8 mouse cellular contexts compared by ENCODE assay signal in genomic region chr9:53667020-53667669, GRCm38 (mm10). TPM values are rescaled to one million over a fixed set of nuclear protein-coding genes. Genes with fewer than 3 reads are reported as not detected.
DNase-seq lines count a peak whose midpoint lies in the region; ATAC-seq and TF ChIP-seq lines count a peak whose summit lies in the region.

No protein-coding gene starts in this region.

- DNase-seq in Patski (ENCODE audit: low read depth, low spot score), result peak; percentile 42
- peak; percentile 97 for DNase-seq in cerebellum, postnatal 14 days
- peak; percentile 86 to 88 for DNase-seq in frontal cortex, postnatal 25 days (ENCODE audit: low spot score in 2 of 2)
- peak; percentile 87 for DNase-seq in left cerebral cortex, adult 11 months (ENCODE audit: low spot score)
- peak; percentile 96 to 97 for DNase-seq in lung, postnatal 4 days
- DNase-seq in retina, postnatal 7 days (ENCODE audit: low read depth, low spot score), result peak; percentile 90
- peak; percentile 98 for DNase-seq in urinary bladder, adult 2 months (ENCODE audit: low spot score)

- no peaks in the 10 kb centered on the region for H3K27me3 ChIP-seq in Patski
- no peaks in the 10 kb centered on the region for H3K27me3 ChIP-seq in hindbrain, embryonic 15.5 days

- peak; percentile 96 for ATAC-seq in Patski
- ATAC-seq in hindbrain, embryonic 15.5 days (ENCODE audit: low FRiP score, low read depth), result peak; percentile 96

- H3K9me3 ChIP-seq in hindbrain, embryonic 15.5 days, result no peaks in the 10 kb centered on the region

- TF ChIP-seq CTCF in Patski (IDR thresholded peaks at IDR 0.05), result peak; percentile 100

- CTCF ChIA-PET in Patski (lab: Charles Lee), result interaction anchor here (1.1 to 1.4 kb wide), 4 partner anchors 10 to 72 kb away, joined by 3 to 7 read pairs (median 4); no protein-coding TSS in a partner anchor

- peak overlapping the region; percentile 93 for H3K9ac ChIP-seq in hindbrain, embryonic 15.5 days

- peak overlapping the region; percentile 89 for H3K4me2 ChIP-seq in hindbrain, embryonic 15.5 days

- H3K4me3 ChIP-seq in hindbrain, embryonic 15.5 days, result peak overlapping the region; percentile 80

- H3K4me1 ChIP-seq in hindbrain, embryonic 15.5 days (replicated peaks), result peaks cover 29% of the 10 kb centered on the region

- H3K27ac ChIP-seq in hindbrain, embryonic 15.5 days (replicated peaks), result peak overlapping the region; percentile 98

- WGBS in hindbrain, embryonic 15.5 days, result under 1% methylated on average over 71 of the region's 74 CpGs

- in situ Hi-C loops in Patski (cut with MboI; ENCODE audit: low pct_unique_long_range_greater_than_20kb), result loop anchor here (5.0 kb wide), 1 partner anchor 70 kb away; no protein-coding TSS in a partner anchor

- POLR2A ChIA-PET in Patski (lab: Charles Lee), result no interaction called here

- H3K36me3 ChIP-seq in hindbrain, embryonic 15.5 days, result no peaks in the 10 kb centered on the region

RNA-seq across cellular contexts. Expression of gene Cul5, which starts 2.7 kb away (rescaled TPM):
- polyA plus RNA-seq in Patski (2021), result 33.8 TPM
- 36.7 and 38.8 TPM in 2 replicates for polyA plus RNA-seq in hindbrain, embryonic 15.5 days (2015; fragmentation: Nextera tagmentation; extraction: Ambion mirVana)
- 13.6 and 15.7 TPM in 2 replicates for polyA plus RNA-seq in urinary bladder, adult 2 months (2012; rRNA removed)

RNA-seq across cellular contexts. Expression of gene Rab39, which starts 38.9 kb away (rescaled TPM):
- polyA plus RNA-seq in Patski (2021), result not detected
- 3.2 and 3.3 TPM in 2 replicates for polyA plus RNA-seq in hindbrain, embryonic 15.5 days (2015; fragmentation: Nextera tagmentation; extraction: Ambion mirVana)
- 0.36 and 0.37 TPM in 2 replicates for polyA plus RNA-seq in urinary bladder, adult 2 months (2012; rRNA removed)

RNA-seq across cellular contexts. Expression of gene Acat1, which starts 57.0 kb away (rescaled TPM):
- polyA plus RNA-seq in Patski (2021), result 86.2 TPM
- 163 and 166 TPM in 2 replicates for polyA plus RNA-seq in hindbrain, embryonic 15.5 days (2015; fragmentation: Nextera tagmentation; extraction: Ambion mirVana)
- 64.8 and 66.3 TPM in 2 replicates for polyA plus RNA-seq in urinary bladder, adult 2 months (2012; rRNA removed)

Comparison
In these comparisons a context has a peak if more than half of its experiments do, and no peak if none do; other contexts are left out.
1. Peak in every context shown above with its lines: DNase-seq, ATAC-seq, H3K4me3 ChIP-seq and H3K27ac ChIP-seq.
2. DNase-seq: peak in every context shown above with its lines; median percentile 98 in urinary bladder, adult 2 months; 97 in cerebellum, postnatal 14 days; 96 in lung, postnatal 4 days; 90 in retina, postnatal 7 days; 87 in frontal cortex, postnatal 25 days; 87 in left cerebral cortex, adult 11 months; 42 in Patski.